Mouse (Mus musculus): ENCODE data around the gene Olfr157.

The Olfr157 gene

GRCm38 (mm10) chr4:43840101-43840500 is at the start of gene Olfr157:
Olfr157 (minus strand) TSS chr4:43840201.
- DNase-seq: no peak

GRCm38 (mm10) chr4:43884196-43884595 is 44.2 kb upstream of the Olfr157 start:
- no peak for DNase-seq

GRCm38 (mm10) chr4:43879566-43879965 is 39.6 kb upstream of the Olfr157 start:
- no peak for DNase-seq

GRCm38 (mm10) chr4:43878121-43878776 is 38.2 kb upstream of the Olfr157 start:
- DNase-seq: no peak

- DNase-seq: no peak
Measured at GRCm38 (mm10) chr4:43877230-43877629, 37.2 kb upstream of the Olfr157 start.

- DNase-seq: peak; percentile 34 to 62
Measured at GRCm38 (mm10) chr4:43875919-43876411, 36.0 kb upstream of the Olfr157 start.

- DNase-seq: peak; percentile 91 to 92
Measured at GRCm38 (mm10) chr4:43875160-43875918, 35.3 kb upstream of the Olfr157 start, which contains the start of gene Reck. Reck (plus strand) TSS chr4:43875530.

- DNase-seq: no peak
Measured at GRCm38 (mm10) chr4:43874501-43874900, 34.5 kb upstream of the Olfr157 start.

- no peak for DNase-seq
Measured at GRCm38 (mm10) chr4:43869821-43870220, 29.8 kb upstream of the Olfr157 start.

- DNase-seq: no peak
Measured at GRCm38 (mm10) chr4:43863298-43863697, 23.3 kb upstream of the Olfr157 start.

GRCm38 (mm10) chr4:43860744-43861519 is 20.9 kb upstream of the Olfr157 start:
- peak; percentile 65 to 80 for DNase-seq

- DNase-seq: no peak
Measured at GRCm38 (mm10) chr4:43859886-43860285, 19.9 kb upstream of the Olfr157 start.

- no peak for DNase-seq
Measured at GRCm38 (mm10) chr4:43854101-43854500, 14.1 kb upstream of the Olfr157 start.

GRCm38 (mm10) chr4:43851265-43851664 is 11.3 kb upstream of the Olfr157 start, which contains the start of gene Olfr155:
Olfr155 (plus strand) TSS chr4:43851565.
- no peak for DNase-seq

GRCm38 (mm10) chr4:43838326-43838725 is 1.7 kb downstream of the Olfr157 start:
- DNase-seq: no peak

- DNase-seq: no peak
Measured at GRCm38 (mm10) chr4:43834749-43835148, 5.3 kb downstream of the Olfr157 start.

- DNase-seq: no peak
Measured at GRCm38 (mm10) chr4:43833752-43834151, 6.2 kb downstream of the Olfr157 start.

GRCm38 (mm10) chr4:43832031-43832430 is 8.0 kb downstream of the Olfr157 start:
- DNase-seq: no peak

- DNase-seq: no peak
Measured at GRCm38 (mm10) chr4:43828806-43829205, 11.2 kb downstream of the Olfr157 start.

GRCm38 (mm10) chr4:43823845-43824337 is 16.1 kb downstream of the Olfr157 start, which contains the start of gene Olfr156:
Olfr156 (minus strand) TSS chr4:43823895.
- DNase-seq: peak in 1 of 2 experiments; percentile 10

GRCm38 (mm10) chr4:43822896-43823550 is 17.0 kb downstream of the Olfr157 start:
- no peak for DNase-seq

- no peak for DNase-seq
Measured at GRCm38 (mm10) chr4:43798936-43799335, 41.1 kb downstream of the Olfr157 start.
